Mouse (Mus musculus) CH12F3 (cell line): Measurements from ENCODE around the gene Dnajc11.

Source experiments
- in situ Hi-C: fragments of 300-500 bp; cut with MboI; formaldehyde crosslinking; loops from 2 replicates; pipeline ENCODE4 v1.14.3; 2020; ENCODE audit warnings: low sequenced_read_pairs

Gene Dnajc11

GRCm38 (mm10) chr4:151983560-151983959 lies 50.1 kb downstream of the Dnajc11 start:
- in situ Hi-C loops: no loop called here

GRCm38 (mm10) chr4:151985886-151986285 lies 52.4 kb downstream of the Dnajc11 start:
- in situ Hi-C loops: no loop called here

- in situ Hi-C loops: no loop called here
Observed at GRCm38 (mm10) chr4:151986650-151987049, 53.2 kb downstream of the Dnajc11 start.

GRCm38 (mm10) chr4:151988014-151988341 lies 54.5 kb downstream of the Dnajc11 start:
- in situ Hi-C loops: no loop called here

- in situ Hi-C loops: no loop called here
Observed at GRCm38 (mm10) chr4:151988342-151989109, 55.0 kb downstream of the Dnajc11 start, which contains the start of gene Thap3. TSS of gene Thap3 (minus strand) at chr4:151988997.

- in situ Hi-C loops: no loop called here
Observed at GRCm38 (mm10) chr4:151989110-151989488, 55.6 kb downstream of the Dnajc11 start.

GRCm38 (mm10) chr4:151992091-151992490 lies 58.6 kb downstream of the Dnajc11 start:
- in situ Hi-C loops: no loop called here

- in situ Hi-C loops: no loop called here
Observed at GRCm38 (mm10) chr4:151993035-151993434, 59.5 kb downstream of the Dnajc11 start.

GRCm38 (mm10) chr4:151994228-151995171 lies 61.0 kb downstream of the Dnajc11 start:
- in situ Hi-C loops: no loop called here

GRCm38 (mm10) chr4:151995371-151996172 lies 62.1 kb downstream of the Dnajc11 start:
- in situ Hi-C loops: no loop called here

GRCm38 (mm10) chr4:151996173-151996950 lies 62.9 kb downstream of the Dnajc11 start, which contains the start of gene Phf13:
TSS of gene Phf13 (minus strand) at chr4:151996258.
- in situ Hi-C loops: no loop called here

- in situ Hi-C loops: no loop called here
Observed at GRCm38 (mm10) chr4:151996951-151997222, 63.4 kb downstream of the Dnajc11 start.

- in situ Hi-C loops: no loop called here
Observed at GRCm38 (mm10) chr4:151997701-151998100, 64.2 kb downstream of the Dnajc11 start.

GRCm38 (mm10) chr4:151999481-151999880 lies 66.0 kb downstream of the Dnajc11 start:
- in situ Hi-C loops: no loop called here

- in situ Hi-C loops: no loop called here
Observed at GRCm38 (mm10) chr4:152000906-152001305, 67.4 kb downstream of the Dnajc11 start.

GRCm38 (mm10) chr4:152001335-152001734 lies 67.8 kb downstream of the Dnajc11 start:
- in situ Hi-C loops: no loop called here

- in situ Hi-C loops: no loop called here
Observed at GRCm38 (mm10) chr4:152002063-152002462, 68.6 kb downstream of the Dnajc11 start.

- in situ Hi-C loops: no loop called here
Observed at GRCm38 (mm10) chr4:152006137-152006536, 72.6 kb downstream of the Dnajc11 start.

GRCm38 (mm10) chr4:152006812-152007211 lies 73.3 kb downstream of the Dnajc11 start:
- in situ Hi-C loops: no loop called here

GRCm38 (mm10) chr4:152007481-152008147 lies 74.1 kb downstream of the Dnajc11 start:
- in situ Hi-C loops: no loop called here
